Mouse (Mus musculus) liver, adult 2 months (tissue): ENCODE measurements around the gene Ccdc116.

ENCODE experiments used
- CTCF ChIP-seq: fragments of 200-500 bp; IDR thresholded peaks from 2 replicates; pipeline ENCODE4 v1.5.1; 2011; ENCODE audit warnings: low read depth, low read length, control low read depth
- POLR2A ChIP-seq: fragments of 200-500 bp; IDR thresholded peaks from 2 replicates; pipeline ENCODE4 v1.6.1; 2011; ENCODE audit warnings: low read length, control low read depth; ENCODE audit not compliant: insufficient read depth; ENCODE audit errors: extremely low read depth

GRCm38 (mm10) chr16:17144339-17144738 is 2.7 kb downstream of the Ccdc116 start, which contains the start of gene Ydjc:
- TF ChIP-seq POLR2A: no peak
- no peak for TF ChIP-seq CTCF
